Mouse (Mus musculus): ENCODE data around the gene Gm27027.

Gene Gm27027

GRCm38 (mm10) chr2:93996254-93996653 lies at the start of gene Gm27027:
Gm27027 (minus strand) TSS chr2:93996354.
- DNase-seq (ENCODE audit: low read depth in 2 of 2, low spot score in 2 of 2), result no peak

- DNase-seq (ENCODE audit: low read depth in 2 of 2, low spot score in 2 of 2), result no peak
Observed at GRCm38 (mm10) chr2:94045411-94046090, 49.4 kb upstream of the Gm27027 start.

GRCm38 (mm10) chr2:94044174-94044573 lies 48.0 kb upstream of the Gm27027 start:
- DNase-seq (ENCODE audit: low read depth in 2 of 2, low spot score in 2 of 2), result no peak

GRCm38 (mm10) chr2:94043662-94044061 lies 47.5 kb upstream of the Gm27027 start:
- DNase-seq (ENCODE audit: low read depth in 2 of 2, low spot score in 2 of 2), result no peak

GRCm38 (mm10) chr2:94042461-94042860 lies 46.3 kb upstream of the Gm27027 start:
- DNase-seq (ENCODE audit: low read depth in 2 of 2, low spot score in 2 of 2), result no peak

- DNase-seq (ENCODE audit: low read depth in 2 of 2, low spot score in 2 of 2), result no peak
Observed at GRCm38 (mm10) chr2:94040391-94041125, 44.4 kb upstream of the Gm27027 start.

GRCm38 (mm10) chr2:94035428-94036331 lies 39.5 kb upstream of the Gm27027 start:
- peak; percentile 9 to 30 for DNase-seq (ENCODE audit: low read depth in 2 of 2, low spot score in 2 of 2)

GRCm38 (mm10) chr2:94030602-94031001 lies 34.4 kb upstream of the Gm27027 start:
- no peak for DNase-seq (ENCODE audit: low read depth in 2 of 2, low spot score in 2 of 2)

- DNase-seq (ENCODE audit: low read depth in 2 of 2, low spot score in 2 of 2), result no peak
Observed at GRCm38 (mm10) chr2:94024637-94025036, 28.5 kb upstream of the Gm27027 start.

- DNase-seq (ENCODE audit: low read depth in 2 of 2, low spot score in 2 of 2), result peak; percentile 90 to 93
Observed at GRCm38 (mm10) chr2:94010335-94011291, 14.5 kb upstream of the Gm27027 start, which contains the start of gene Alkbh3. Alkbh3 (minus strand) TSS chr2:94010807.

- peak; percentile 72 to 80 for DNase-seq (ENCODE audit: low read depth in 2 of 2, low spot score in 2 of 2)
Observed at GRCm38 (mm10) chr2:94002331-94002730, 6.2 kb upstream of the Gm27027 start.

- DNase-seq (ENCODE audit: low read depth in 2 of 2, low spot score in 2 of 2), result no peak
Observed at GRCm38 (mm10) chr2:94001918-94002317, 5.8 kb upstream of the Gm27027 start.

GRCm38 (mm10) chr2:94001411-94001810 lies 5.3 kb upstream of the Gm27027 start:
- no peak for DNase-seq (ENCODE audit: low read depth in 2 of 2, low spot score in 2 of 2)

GRCm38 (mm10) chr2:93992810-93993209 lies 3.3 kb downstream of the Gm27027 start:
- no peak for DNase-seq (ENCODE audit: low read depth in 2 of 2, low spot score in 2 of 2)

GRCm38 (mm10) chr2:93992259-93992658 lies 3.9 kb downstream of the Gm27027 start:
- DNase-seq (ENCODE audit: low read depth in 2 of 2, low spot score in 2 of 2), result no peak

GRCm38 (mm10) chr2:93991336-93991735 lies 4.8 kb downstream of the Gm27027 start:
- DNase-seq (ENCODE audit: low read depth in 2 of 2, low spot score in 2 of 2), result no peak

- no peak for DNase-seq (ENCODE audit: low read depth in 2 of 2, low spot score in 2 of 2)
Observed at GRCm38 (mm10) chr2:93988440-93988839, 7.7 kb downstream of the Gm27027 start.

- no peak for DNase-seq (ENCODE audit: low read depth in 2 of 2, low spot score in 2 of 2)
Observed at GRCm38 (mm10) chr2:93982457-93983235, 13.5 kb downstream of the Gm27027 start.

Data from CD8-positive naive resting alpha-beta T cell, adult 2 months (primary cell).